Mouse (Mus musculus): ENCODE measurements around the gene Gria1.

DNA sequence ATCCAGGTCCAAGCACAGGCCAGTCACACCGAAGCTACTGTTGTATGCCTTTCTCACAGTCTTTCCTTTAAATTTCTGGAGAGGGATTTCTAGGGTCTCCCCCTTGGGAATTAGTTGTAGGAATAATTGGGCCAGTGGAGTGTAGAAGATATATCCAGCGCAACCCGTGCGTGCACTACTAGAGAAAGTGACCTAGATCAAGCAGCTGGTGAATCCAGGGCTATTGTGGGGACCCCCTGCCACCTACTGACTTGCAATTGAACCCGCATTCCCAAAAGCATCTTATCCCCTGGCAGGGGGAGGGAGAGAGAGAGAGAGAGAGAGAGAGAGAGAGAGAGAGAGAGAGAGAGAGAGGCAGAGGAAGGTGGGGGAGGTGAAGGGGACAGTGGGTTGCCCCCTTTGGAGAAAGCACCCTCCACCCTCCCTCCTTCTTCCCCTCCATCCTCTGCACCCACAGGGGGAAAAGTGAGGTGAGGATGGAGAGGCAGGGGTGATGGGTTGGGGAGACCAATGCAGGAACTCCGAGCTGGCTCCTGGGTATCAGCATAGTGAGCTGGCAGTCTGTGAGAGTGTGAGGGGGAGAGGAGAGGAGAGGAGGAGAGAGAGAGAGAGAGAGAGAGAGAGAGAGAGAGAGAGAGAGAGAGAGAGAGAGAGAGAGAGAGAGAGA is at the start of gene Gria1:
- TF ChIP-seq CTCF (IDR thresholded peaks at IDR 0.05; ENCODE audit: borderline replicate concordance, extremely low read depth, insufficient read depth, insufficient read length) (no peak), POLR2A (IDR thresholded peaks at IDR 0.05; ENCODE audit: borderline replicate concordance, extremely low read depth, insufficient read depth, insufficient read length, poor library complexity, severe bottlenecking) (no peak)
